Mouse (Mus musculus) cerebellum, adult 11-12 months (tissue): Measurements from ENCODE around the gene 2810004N23Rik.

Experiments used
- DNase-seq: peaks from one replicate; pipeline ENCODE4 v3.0.0; 2022

2810004N23Rik gene

GRCm38 (mm10) chr8:124819612-124820115 lies 43.3 kb downstream of the 2810004N23Rik start:
- DNase-seq = no peak

GRCm38 (mm10) chr8:124817361-124817760 lies 45.6 kb downstream of the 2810004N23Rik start:
- no peak for DNase-seq

DNA sequence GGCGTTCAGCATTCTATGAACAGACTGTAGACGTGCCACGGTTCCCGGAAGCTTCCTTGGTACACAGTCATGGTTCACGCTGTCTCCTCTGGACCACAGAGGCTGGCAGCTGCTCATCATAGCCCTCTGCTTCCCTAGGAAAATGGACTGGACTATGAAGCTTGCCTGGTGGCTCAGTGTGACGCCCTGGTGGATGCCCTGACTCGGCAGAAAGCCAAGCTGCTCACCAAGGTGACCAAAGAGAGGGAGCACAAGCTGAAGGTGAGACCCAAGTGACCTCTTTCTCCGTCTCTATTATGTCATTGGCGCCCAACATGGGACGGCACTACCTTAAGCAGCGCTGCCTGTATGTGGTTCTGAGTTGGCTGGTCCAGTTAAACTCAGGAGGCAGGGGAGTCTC lies 46.1 kb downstream of the 2810004N23Rik start:
- no peak for DNase-seq

DNA sequence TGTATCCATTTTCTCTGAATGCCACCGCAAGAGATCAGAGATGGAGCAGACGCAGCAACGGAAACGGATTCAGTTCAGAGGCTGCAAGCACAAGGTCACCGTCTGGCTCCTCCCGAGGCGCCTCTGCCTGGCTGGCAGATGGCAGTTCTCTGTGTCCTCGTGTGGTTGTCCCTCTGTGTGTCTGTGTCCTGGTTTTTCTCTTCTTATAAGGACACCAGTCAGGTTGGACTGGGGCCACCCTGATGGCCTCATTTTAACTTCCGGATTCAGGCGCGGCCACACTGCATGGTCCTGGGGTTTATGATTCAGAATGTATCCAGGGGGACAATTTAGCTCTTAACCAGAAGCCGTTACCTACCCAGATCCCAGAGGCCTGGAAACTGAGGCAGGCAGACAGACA lies 47.0 kb downstream of the 2810004N23Rik start:
- DNase-seq = peak; percentile 72

DNA sequence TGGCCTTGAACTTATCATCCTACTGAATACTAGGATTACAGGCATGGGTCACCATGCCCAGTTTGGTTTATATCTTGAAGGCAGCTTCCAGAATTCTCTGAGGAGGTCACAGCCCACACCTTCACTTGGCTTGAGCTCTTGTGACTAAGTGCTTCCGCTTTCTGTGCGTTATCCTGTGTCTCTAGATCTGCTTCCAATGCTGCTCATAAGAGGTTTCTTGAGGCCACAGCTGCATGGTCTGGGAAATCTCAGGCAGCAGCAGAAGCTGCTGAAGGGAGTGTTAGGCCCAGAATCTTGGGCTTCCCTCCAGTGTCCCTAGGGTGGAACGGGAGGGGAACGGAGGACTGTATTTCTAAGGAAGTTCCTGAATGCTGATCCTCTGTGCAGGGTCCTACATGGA lies 49.6 kb downstream of the 2810004N23Rik start:
- no peak for DNase-seq

DNA sequence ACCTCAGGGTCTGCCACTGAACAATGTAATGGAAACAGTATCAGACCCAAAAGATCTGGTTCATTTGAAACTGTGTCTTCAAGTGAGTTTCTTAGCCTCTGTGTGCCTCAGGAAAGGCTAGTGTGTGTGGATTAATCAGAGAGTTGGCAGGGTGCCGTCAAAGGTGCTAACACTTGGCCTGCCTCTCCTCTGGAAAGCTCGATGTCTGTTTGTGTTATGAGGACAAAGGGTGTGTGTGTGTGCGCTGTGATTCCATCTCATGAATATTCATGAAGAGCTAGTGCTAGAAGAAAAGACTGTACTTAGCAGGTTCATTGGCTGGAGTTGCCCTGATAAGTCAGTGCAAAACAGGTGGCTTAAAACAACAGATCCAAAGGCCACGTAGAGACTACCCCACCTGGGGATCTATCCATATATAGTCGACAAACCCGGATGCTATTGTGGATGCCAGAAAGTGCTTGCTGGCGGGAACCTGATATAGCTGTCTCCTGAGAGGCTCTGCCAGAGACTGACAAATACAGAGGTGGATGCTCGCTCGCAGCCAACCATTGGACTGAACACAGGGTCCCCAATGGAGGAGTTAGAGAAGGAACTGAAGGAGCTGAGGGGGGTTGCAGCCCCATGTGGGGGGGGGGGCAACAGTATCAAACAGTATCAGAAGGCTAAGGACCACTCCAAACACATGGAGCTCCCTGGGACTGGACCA lies 52.1 kb downstream of the 2810004N23Rik start:
- DNase-seq = no peak

DNA sequence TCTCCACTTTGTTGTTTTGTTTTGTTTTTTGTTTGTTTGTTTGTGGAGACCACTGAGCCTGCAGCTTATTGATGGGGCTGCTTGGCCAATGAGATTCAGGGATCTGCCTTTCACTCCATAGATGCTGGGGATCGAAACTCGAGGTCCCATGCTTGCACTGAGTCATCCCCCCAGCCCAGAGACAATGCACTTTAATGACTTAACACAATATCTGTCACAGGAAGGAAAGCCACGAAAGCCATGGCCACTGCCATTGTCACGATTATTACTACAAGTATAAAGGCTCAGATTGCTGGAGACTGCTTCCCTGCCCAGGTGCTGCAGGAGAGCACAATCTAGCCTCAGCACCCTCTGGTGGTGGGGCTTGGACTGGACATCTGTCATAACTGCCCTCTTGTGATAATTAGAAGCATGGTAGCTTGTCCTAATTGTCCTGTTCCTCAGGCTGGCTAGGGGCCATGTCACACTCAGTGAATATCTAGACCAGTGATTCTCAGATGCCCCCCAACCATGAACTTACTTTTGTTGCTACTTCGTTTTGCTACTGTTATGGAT lies 52.8 kb downstream of the 2810004N23Rik start:
- no peak for DNase-seq

DNA sequence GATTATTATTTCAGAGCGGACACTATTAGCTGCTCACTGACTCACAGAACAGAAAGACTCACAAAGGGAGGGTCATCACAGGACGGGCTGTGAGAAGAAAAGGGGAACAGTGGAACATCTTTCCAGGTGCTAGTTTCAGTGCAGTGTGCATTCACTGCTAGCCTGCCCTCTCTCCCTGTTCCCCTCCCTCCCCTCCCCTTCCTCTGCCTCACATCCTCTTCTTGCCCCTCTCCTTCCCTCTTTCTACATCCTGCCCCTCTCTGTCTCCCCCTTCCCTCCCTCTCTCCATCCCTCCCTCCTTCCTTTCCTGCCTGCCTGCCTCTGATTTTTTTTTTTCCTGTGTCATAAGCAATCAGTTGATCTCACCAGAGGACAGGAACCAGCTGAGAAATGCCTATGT lies 53.5 kb downstream of the 2810004N23Rik start:
- no peak for DNase-seq

- no peak for DNase-seq
Measured at GRCm38 (mm10) chr8:124805990-124806389, 56.9 kb downstream of the 2810004N23Rik start.

- DNase-seq = no peak
Measured at GRCm38 (mm10) chr8:124803824-124804702, 58.9 kb downstream of the 2810004N23Rik start.

GRCm38 (mm10) chr8:124800542-124800941 lies 62.4 kb downstream of the 2810004N23Rik start:
- no peak for DNase-seq

GRCm38 (mm10) chr8:124795781-124796488 lies 67.0 kb downstream of the 2810004N23Rik start:
- no peak for DNase-seq

DNA sequence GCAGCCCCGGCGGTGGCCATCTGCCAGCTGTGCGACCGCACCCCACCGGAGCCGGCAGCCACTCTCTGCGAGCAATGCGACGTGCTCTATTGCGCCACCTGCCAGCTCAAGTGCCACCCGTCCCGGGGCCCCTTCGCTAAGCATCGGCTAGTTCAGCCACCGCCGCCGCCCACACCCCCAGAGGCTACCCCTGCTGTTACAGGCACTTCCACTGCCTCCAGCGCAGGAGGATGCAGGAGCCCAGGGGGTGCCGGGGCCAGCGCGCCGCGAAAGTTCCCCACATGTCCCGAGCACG lies 68.5 kb downstream of the 2810004N23Rik start:
- DNase-seq = peak; percentile 83

GRCm38 (mm10) chr8:124793661-124794485 lies 69.0 kb downstream of the 2810004N23Rik start:
- no peak for DNase-seq

DNA sequence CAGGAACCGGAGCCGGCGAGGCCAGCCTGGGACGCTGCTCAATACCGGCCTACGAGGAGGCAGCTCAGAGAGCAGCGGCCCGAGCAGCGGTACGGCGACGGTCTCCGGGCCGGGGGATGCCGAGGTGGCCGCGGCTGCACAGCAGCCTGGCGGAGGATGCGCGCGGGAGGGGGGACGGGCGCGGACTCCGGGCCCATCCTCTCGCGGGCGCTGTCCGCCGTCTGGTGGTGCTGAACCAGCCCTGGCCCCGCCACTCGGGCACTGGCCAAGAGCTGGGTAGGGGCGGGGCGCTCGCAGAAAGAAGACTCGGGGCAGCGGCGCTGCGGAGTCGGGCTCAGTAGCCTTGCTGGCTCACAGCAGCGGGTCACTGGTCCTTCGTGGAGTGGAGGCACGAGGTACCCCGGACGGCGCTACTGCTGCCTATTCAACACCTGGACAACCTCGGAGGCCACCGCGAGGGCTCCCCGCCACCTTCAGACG lies 69.7 kb downstream of the 2810004N23Rik start:
- peak; percentile 78 for DNase-seq

DNA sequence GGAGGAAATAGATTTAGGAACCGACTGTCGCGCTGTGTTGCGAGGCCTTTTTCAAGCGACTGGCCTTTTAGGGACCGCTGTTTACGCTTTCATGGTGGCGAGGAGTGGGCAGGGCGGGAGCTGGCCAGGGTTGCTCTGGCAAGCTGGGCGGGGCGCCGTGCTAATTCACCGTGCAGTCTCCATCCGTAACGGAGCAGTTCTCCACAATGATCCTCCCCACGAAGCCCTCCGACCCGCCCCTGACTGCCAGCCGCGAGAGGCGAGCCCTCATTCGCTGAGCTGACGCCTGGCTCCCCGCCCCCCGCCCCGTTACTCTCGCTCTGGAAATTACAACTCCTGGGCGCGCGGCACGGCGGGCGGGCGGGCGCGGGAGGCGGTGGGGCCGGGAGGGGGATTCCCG lies 70.2 kb downstream of the 2810004N23Rik start, which contains the start of gene Trim67:
TSS of gene Trim67 (plus strand) at position 385 of the 400 bp plus-strand sequence.
- DNase-seq = peak; percentile 85

DNA sequence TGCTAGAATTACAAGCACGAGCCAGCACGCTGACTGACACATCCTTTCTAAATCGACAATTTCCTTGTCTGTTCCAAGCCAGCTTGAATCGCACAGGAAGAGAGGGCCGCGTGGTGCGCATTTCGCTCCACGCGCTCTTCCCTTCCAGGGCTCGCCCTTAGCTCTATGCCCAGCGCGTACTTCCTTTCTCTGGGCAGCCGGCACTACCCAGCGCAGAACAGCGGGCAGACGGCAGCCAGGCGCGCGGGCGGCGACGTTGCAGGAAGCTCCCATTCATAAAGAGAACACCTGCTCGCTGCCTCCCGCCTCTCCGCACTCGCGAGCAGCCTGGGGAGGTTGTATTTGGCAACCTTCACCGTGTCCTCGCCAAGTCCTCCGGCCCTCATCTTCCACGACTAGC lies 70.7 kb downstream of the 2810004N23Rik start:
- DNase-seq = peak; percentile 77

GRCm38 (mm10) chr8:124791751-124792150 lies 71.2 kb downstream of the 2810004N23Rik start:
- peak; percentile 54 for DNase-seq

DNA sequence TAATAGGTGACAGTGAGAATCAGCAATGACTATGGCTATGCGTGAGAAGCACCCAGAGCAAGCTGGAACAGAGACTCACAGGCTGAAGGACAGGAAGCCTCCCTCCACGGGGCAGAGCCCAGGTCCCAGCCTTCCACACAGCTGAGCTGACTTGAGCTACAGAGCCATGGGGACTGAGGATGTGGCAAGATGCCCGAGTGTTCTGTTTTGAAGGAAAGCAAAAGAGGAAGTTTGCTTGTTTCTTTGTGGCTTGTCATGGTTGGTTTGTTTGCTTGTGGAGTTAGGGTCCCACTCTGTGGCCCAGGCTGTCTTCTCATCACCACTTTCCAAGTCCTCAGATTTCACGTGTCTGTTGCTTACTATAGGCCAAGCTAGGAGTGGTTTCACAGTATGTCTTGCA lies 72.2 kb downstream of the 2810004N23Rik start:
- DNase-seq = no peak
